21 mouse cellular contexts compared by ENCODE assay signal in genomic region chr5:131117391-131118040, GRCm38 (mm10).
DNase-seq lines count a peak whose midpoint lies in the region; ATAC-seq lines count a peak whose summit lies in the region.
"Had no signal": no experiment of that assay in that cellular context is flagged by ENCODE, and none has a peak within 500 bp of the region (broad histone marks: within the 10 kb centered on the region; RNA-seq: fewer than 3 reads in every experiment).

No protein-coding gene starts in this region.

- no peak for DNase-seq in frontal cortex, postnatal 25 days (ENCODE audit: low spot score in 2 of 2)
- DNase-seq in right cerebral cortex, adult 2 months (ENCODE audit: low spot score in 2 of 2) = peak; percentile 8 to 14
- DNase-seq in right cerebral cortex, postnatal 14 days = no peak
- DNase-seq in cerebellum, postnatal 25 days = peak; percentile 15 to 24
- no peak for DNase-seq in thymus, postnatal 14 days
- DNase-seq: adrenal gland, postnatal 25 days; B cell, adult 2 months; heart, postnatal 14 days; kidney, adult 18-20 months; kidney, postnatal 36 days; layer of hippocampus, postnatal 36 days; liver; lung, adult 2 months; lung, postnatal 10 days; spleen, adult 18-20 months; thymus, adult 2 months; thymus, postnatal 4 days had no signal

- ATAC-seq in frontal cortex, adult (ENCODE audit: low TSS enrichment) = 0 out of 2 replicates have a peak, but pooled peaks have one; percentile 29
- ATAC-seq: forebrain, embryonic 15.5 days; hindbrain, embryonic 16.5 days; midbrain, embryonic 13.5 days had no signal

Comparison
In these comparisons a context has a peak if more than half of its experiments do, and no peak if none do; other contexts are left out.
1. DNase-seq: peak in right cerebral cortex, adult 2 months (2 of 2) and cerebellum, postnatal 25 days (2 of 2); none in frontal cortex, postnatal 25 days (0 of 2), right cerebral cortex, postnatal 14 days (single experiment) and thymus, postnatal 14 days (single experiment).